Mouse (Mus musculus) kidney, embryonic 16.5 days (tissue): Measurements from ENCODE around the gene Brca2. TPM values are rescaled to one million over a fixed set of nuclear protein-coding genes. Genes with fewer than 3 reads are reported as not detected.
"Not testable (repeated sequence)": the region's sequence is repeated elsewhere in the genome, so short reads cannot be mapped to it uniquely, and the experiment has no call there.

Experiments
- ATAC-seq: fragments of 200-750 bp; cut with Nextera tagmentation; 2 replicates; pipeline ENCODE4 v1.8.0; 2017; ENCODE audit warnings: moderate TSS enrichment; ENCODE audit not compliant: low FRiP score, low TSS enrichment
- H3K27ac ChIP-seq: fragments of 300-500 bp; sonication (generic); 2 replicates; pipeline ENCODE4 v1.5.1; 2014; ENCODE audit warnings: low read length
- H3K27me3 ChIP-seq: fragments of 300-500 bp; sonication (generic); 2 replicates; pipeline ENCODE4 v1.6.1; 2014; ENCODE audit warnings: low read length, control low read depth, mixed read lengths; ENCODE audit not compliant: insufficient read depth
- H3K36me3 ChIP-seq: fragments of 300-500 bp; sonication (generic); 2 replicates; pipeline ENCODE4 v1.6.1; 2014; ENCODE audit warnings: low read length, control low read depth, mixed read lengths; ENCODE audit not compliant: insufficient read depth
- H3K4me1 ChIP-seq: fragments of 300-500 bp; sonication (generic); 2 replicates; pipeline ENCODE4 v1.6.1; 2014; ENCODE audit warnings: low read length, control low read depth, mixed read lengths; ENCODE audit not compliant: insufficient read depth
- H3K4me2 ChIP-seq: fragments of 300-500 bp; sonication (generic); replicated peaks from 2 replicates; pipeline ENCODE4 v1.6.1; 2014; ENCODE audit warnings: low read depth, low read length
- H3K4me3 ChIP-seq: fragments of 300-500 bp; sonication (generic); 2 replicates; pipeline ENCODE4 v1.5.1; 2014; ENCODE audit warnings: mild to moderate bottlenecking, low read length
- H3K9ac ChIP-seq: fragments of 300-500 bp; sonication (generic); replicated peaks from 2 replicates; pipeline ENCODE4 v1.6.1; 2014; ENCODE audit warnings: low read length
- H3K9me3 ChIP-seq: fragments of 300-500 bp; sonication (generic); 2 replicates; pipeline ENCODE4 v1.6.1; 2016; ENCODE audit warnings: low read length, control low read depth
- WGBS: fragments of 180-500 bp; shearing (Covaris S2); extraction: QIAGEN DNeasy Blood & Tissue Kit; methylation state at CpG from one replicate; pipeline ENCODE4 v1.1.7; 2014; 5-methylcytosine and 5-hydroxymethylcytosine counted together
- polyA plus RNA-seq: library from polyadenylated mRNA; unstranded; fragments of >200 nt; fragmentation: Nextera tagmentation; extraction: Ambion mirVana; gene quantifications from 2 replicates; pipeline ENCODE4 v1.2.1, GENCODE M21; 2015

Gene Brca2
- 22.3 and 24.6 TPM in 2 replicates for polyA plus RNA-seq

DNA sequence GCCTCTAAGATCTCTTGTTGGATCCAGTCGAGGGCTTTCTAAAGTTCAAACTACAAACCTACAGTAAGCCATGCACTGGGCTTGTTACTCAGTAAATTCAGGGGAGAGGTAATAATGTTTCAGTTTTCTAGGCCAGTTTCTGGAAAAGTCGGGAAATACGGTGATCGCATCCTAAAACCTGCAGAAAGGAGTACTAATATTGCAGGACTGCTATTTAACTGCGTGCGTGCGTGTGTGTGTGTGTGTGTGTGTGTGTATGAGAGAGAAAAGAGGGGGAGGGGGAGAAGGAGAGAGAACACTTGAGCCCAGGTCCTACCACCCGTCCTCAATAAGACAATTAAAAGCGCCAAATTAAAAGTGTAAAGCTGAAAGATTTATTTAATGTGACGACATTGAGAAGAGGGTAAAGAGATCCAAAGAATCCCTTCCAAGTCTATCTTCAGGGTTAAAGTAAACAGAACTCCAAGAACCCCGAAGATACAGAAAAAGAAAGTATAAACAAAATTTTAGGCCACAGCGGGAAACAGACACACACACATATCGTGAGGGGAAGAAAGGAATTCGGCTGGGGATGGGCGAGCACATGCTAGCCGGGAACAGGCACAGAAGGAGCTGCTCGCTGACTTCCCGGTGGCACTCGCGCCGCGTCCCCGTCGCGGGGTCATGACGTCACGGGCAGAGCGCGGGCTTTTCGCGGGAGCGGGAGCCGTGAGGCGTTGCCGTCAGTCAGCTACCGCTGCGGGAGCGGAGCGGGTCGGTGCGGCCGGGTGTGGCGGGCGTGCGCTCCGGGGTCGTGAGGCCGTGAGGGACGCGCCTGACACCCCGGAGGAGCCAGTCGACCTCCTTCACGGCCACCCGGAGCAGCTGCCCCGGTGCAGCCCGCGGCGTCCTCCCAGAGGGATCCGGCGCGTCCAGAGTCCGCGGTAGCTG lies at the start of gene Brca2:
TSS of gene Brca2 (plus strand) at position 694 of the 930 bp plus-strand sequence.
- peak within 1 kb of the TSS; percentile 83 for H3K4me2 ChIP-seq
- peak within 1 kb of the TSS; percentile 70 for H3K27ac ChIP-seq
- H3K27me3 ChIP-seq, result no peaks in the 10 kb centered on the region
- peak; percentile 96 for ATAC-seq
- no peaks in the 10 kb centered on the region for H3K9me3 ChIP-seq
- peaks cover 12% of the 10 kb centered on the region; the same call in 1 of the 2 replicates for H3K4me1 ChIP-seq
- H3K4me3 ChIP-seq, result peak within 1 kb of the TSS; percentile 85
- WGBS, result 5% methylated on average over 62 of the region's 63 CpGs
- no peaks in the 10 kb centered on the region for H3K36me3 ChIP-seq
- peak within 1 kb of the TSS; percentile 95 for H3K9ac ChIP-seq

DNA sequence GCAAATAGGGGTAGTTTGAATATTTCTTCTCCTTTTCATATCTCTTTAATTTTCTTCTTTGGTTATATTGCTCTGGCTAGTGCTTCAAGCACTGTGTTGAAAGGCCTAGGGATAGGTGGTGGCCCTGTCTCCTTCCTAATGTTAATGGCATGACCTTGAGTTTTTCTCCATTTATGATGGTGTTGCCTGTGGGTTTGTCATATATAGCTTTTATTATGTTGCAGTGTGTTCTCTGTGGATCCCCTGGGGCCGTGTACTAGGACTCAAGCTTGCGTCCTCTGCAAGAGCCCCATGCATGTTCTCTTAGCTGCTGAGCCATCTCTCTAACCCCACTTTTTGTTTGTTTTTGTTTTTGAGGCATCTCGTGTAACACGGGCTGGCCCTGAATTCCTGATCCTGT lies 45.1 kb upstream of the Brca2 start:
- no peak overlapping the region for H3K4me2 ChIP-seq
- no peak overlapping the region for H3K9ac ChIP-seq
- H3K4me1 ChIP-seq, result no peaks in the 10 kb centered on the region
- H3K4me3 ChIP-seq, result no peak overlapping the region
- no peak overlapping the region for H3K27ac ChIP-seq
- WGBS, result 62% methylated on average over 4 of the region's 4 CpGs
- ATAC-seq, result no peak
- no peaks in the 10 kb centered on the region for H3K9me3 ChIP-seq
- no peaks in the 10 kb centered on the region for H3K27me3 ChIP-seq
- H3K36me3 ChIP-seq, result 0 out of 2 replicates have a peak, but pooled peaks cover 2% of the 10 kb centered on the region

DNA sequence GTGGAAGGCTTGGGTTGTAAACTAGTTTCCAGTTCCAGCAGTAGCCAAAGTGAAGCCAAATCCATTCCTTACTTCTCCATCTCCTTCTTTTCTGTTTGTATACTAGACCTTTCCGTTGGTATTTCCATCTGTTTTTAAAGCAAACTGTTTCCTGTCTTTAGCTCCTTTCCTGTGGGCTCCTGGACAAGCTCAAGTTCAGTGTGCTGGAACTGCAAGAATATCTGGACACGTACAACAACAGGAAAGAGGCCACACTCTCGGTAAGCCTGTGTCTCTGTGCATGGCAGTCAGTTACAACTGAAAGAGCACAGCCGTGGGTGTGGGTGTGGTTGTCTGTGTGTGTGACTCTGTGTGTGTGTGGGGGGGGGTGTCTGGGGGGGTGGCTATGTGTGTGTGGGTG lies 43.8 kb upstream of the Brca2 start:
- H3K4me1 ChIP-seq, result no peaks in the 10 kb centered on the region
- H3K9me3 ChIP-seq, result no peaks in the 10 kb centered on the region
- no peak for ATAC-seq
- 0 out of 2 replicates have a peak, but pooled peaks cover 2% of the 10 kb centered on the region for H3K36me3 ChIP-seq
- no peak overlapping the region; the same call in 1 of the 2 replicates for H3K27ac ChIP-seq
- no peak overlapping the region for H3K4me3 ChIP-seq
- H3K4me2 ChIP-seq, result no peak overlapping the region
- WGBS, result 40% methylated on average over 4 of the region's 4 CpGs
- no peaks in the 10 kb centered on the region for H3K27me3 ChIP-seq
- no peak overlapping the region for H3K9ac ChIP-seq

DNA sequence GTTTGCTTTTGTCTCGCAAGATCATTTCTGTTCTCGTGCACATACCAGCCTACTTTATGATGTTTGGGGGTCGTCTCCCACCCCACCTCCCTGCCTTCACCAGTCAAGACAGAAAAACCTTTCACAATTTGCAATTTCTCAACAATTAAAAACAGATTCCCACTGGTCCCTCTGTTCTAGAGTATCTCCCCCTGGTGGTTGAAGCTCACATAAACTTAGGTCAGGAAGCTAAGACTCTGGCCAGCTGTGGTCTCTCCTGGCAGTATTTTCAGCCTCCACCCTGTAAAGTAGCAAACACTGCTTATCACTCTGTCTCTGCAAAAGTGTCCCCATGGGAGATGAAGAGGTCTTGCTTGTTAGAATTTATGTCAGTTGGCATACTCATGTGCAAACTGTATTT lies 37.2 kb upstream of the Brca2 start:
- Histone ChIP-seq H3K27me3 (no peaks in the 10 kb centered on the region), H3K9me3 (no peaks in the 10 kb centered on the region), H3K27ac (no peak overlapping the region; the same call in 1 of the 2 replicates), H3K4me1 (no peaks in the 10 kb centered on the region), H3K36me3 (no peaks in the 10 kb centered on the region), H3K9ac (no peak overlapping the region), H3K4me2 (no peak overlapping the region), H3K4me3 (no peak overlapping the region)
- ATAC-seq, result peak; percentile 71
- WGBS, result 67% methylated on average over 3 of the region's 3 CpGs

DNA sequence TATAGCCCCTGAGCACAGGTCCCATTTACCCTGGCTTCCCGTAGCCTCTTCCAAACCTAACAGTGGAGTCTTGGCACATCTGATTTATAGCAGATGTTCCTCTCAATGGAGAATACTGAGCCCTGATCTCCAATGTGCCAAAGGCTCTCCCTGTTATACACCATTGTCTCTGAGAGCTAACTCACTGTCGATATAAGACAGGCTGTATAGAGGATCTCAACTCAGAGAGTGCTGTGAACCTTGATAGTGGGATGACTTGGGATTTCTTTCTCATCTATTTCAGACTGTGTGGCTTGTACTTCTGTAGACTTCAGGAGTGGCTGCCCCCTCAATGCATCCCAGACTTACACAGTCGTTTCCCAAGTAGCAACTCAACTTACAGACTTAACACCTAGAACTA lies 32.1 kb upstream of the Brca2 start:
- Histone ChIP-seq H3K9me3 (no peaks in the 10 kb centered on the region), H3K4me3 (no peak overlapping the region), H3K4me1 (no peaks in the 10 kb centered on the region), H3K9ac (no peak overlapping the region), H3K27ac (peak overlapping the region; percentile 14; the same call in 1 of the 2 replicates), H3K36me3 (no peaks in the 10 kb centered on the region), H3K4me2 (no peak overlapping the region), H3K27me3 (no peaks in the 10 kb centered on the region)
- 39% methylated on average over 3 of the region's 3 CpGs for WGBS
- peak; percentile 59; the same call in 1 of the 2 replicates for ATAC-seq

DNA sequence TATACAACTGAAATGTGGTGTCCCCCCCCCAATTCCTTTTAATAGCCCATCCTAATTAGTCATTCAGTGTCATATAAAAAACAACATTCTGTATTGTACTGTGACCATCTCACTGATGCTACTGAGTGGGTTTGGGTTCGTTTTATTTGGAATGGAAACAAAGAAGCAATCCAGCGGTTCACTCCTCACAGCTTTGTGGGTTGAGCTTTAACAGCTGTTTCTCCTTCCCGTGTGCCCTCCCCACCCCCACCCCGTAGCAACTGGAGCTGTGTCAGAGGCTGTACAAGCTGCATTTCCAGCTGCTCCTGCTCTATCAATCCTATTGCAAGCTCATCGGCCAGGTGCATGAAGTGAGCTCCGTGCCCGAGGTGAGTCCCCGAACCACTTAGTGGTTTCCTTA lies 31.6 kb upstream of the Brca2 start:
- 24% methylated on average over 8 of the region's 8 CpGs for WGBS
- peaks cover 5% of the 10 kb centered on the region; the same call in 1 of the 2 replicates for H3K36me3 ChIP-seq
- H3K27ac ChIP-seq, result no peak overlapping the region
- H3K4me3 ChIP-seq, result no peak overlapping the region
- H3K9ac ChIP-seq, result no peak overlapping the region
- H3K9me3 ChIP-seq, result no peaks in the 10 kb centered on the region
- H3K4me1 ChIP-seq, result no peaks in the 10 kb centered on the region
- peak; percentile 90 for ATAC-seq
- no peaks in the 10 kb centered on the region for H3K27me3 ChIP-seq
- H3K4me2 ChIP-seq, result no peak overlapping the region

DNA sequence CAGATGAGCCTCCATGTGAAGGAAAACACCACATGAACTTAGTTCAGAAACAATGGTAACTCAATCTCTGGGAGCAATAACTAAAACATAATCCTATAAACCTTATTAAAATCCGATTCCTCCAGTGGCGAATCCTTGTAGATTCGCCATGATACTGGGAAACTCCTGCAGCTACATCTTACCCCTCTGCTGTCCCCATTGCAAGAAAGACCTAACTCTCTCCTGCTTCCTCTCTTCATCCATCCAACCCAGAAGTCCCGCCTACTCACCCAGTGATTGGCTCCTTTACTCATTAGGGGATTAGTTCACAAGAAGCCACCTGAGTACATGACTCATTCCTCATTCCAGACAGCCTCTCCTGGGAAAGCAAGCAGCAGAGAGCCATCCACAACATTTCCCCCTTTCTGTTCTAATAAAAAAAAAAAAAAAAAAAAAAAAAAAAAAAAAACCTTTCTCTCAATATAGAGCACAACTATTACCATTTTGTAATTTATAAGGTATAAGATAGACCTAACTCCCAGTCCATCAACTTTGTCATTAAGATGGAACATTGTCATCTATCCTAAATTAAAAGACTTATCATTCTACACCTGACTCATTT lies 30.8 kb upstream of the Brca2 start:
- not testable (repeated sequence) for H3K4me2 ChIP-seq, H3K36me3 ChIP-seq, H3K4me1 ChIP-seq, ATAC-seq, H3K27ac ChIP-seq, H3K9ac ChIP-seq, H3K4me3 ChIP-seq, H3K9me3 ChIP-seq, H3K27me3 ChIP-seq
- 92% methylated on average over 4 of the region's 4 CpGs for WGBS

DNA sequence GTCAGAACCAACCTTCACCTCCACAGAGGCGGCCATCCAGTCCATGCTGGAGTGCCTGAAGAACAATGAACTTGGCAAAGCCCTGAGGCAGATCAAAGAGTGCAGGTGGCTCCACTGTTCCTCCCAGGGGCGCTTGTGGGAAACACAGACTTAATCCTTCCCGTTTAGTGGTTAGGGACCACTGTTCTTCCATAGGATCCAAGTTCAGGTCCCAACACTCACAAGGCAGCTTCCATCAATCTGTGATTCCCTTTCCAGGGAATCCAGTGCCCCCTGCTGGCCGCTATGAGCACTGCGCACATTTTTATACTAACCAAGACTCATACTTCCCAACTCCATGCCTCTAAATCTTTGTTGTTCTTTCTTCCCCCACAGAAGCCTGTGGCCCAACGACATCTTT lies 26.6 kb upstream of the Brca2 start:
- no peak overlapping the region for H3K27ac ChIP-seq
- no peak for ATAC-seq
- H3K4me2 ChIP-seq, result no peak overlapping the region
- H3K9ac ChIP-seq, result no peak overlapping the region
- H3K4me1 ChIP-seq, result no peaks in the 10 kb centered on the region
- H3K27me3 ChIP-seq, result no peaks in the 10 kb centered on the region
- 53% methylated on average over 6 of the region's 6 CpGs for WGBS
- H3K36me3 ChIP-seq, result peaks cover 5% of the 10 kb centered on the region; the same call in 1 of the 2 replicates
- H3K9me3 ChIP-seq, result no peaks in the 10 kb centered on the region
- H3K4me3 ChIP-seq, result no peak overlapping the region

DNA sequence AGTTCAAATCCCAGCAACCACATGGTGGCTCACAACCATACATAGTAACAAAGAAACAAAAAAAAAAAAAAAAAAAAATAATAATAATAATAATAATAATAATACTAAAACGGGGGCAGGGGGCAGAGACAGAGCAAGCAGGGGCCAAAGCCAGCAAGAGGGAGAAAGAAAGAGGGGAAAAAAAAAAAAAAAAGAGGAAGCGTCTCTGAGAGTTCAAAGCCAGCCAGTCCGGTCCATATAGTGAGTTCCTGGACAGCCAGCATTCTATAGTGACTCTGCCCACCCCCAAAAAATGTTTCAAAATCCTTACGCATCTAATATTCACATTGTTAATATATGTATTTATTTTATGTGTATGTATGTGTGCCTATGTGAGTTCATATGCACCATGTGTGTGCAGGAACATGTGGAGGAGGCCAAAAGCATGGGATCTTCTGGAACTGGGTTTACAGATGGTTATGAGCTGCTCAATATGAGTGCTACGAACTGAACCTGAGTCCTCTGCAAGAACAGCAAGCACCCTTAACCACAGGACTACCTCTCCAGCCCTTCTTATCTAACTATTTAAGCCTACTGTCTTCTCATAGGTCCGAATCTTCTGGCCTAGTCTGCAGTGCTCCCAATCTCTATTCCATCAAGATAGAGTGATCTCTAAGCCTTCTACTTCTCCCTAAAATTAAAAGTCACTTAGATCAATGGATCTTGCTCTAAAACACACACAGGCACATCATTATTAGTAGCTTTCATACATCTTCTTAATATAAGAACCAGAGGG lies 11.8 kb upstream of the Brca2 start:
- Histone ChIP-seq H3K4me2 (no peak overlapping the region), H3K9ac (no peak overlapping the region), H3K27me3 (no peaks in the 10 kb centered on the region), H3K9me3 (no peaks in the 10 kb centered on the region), H3K27ac (no peak overlapping the region), H3K36me3 (no peaks in the 10 kb centered on the region), H3K4me3 (no peak overlapping the region), H3K4me1 (no peaks in the 10 kb centered on the region)
- ATAC-seq, result no peak
- WGBS, result 87% methylated on average over 6 of the region's 6 CpGs
